Mouse (Mus musculus) urinary bladder, adult 2 months (tissue): Measurements from ENCODE around the gene Parp3. TPM values are rescaled to one million over a fixed set of nuclear protein-coding genes. Genes with fewer than 3 reads are reported as not detected.

ENCODE experiments used
- DNase-seq: peaks from one replicate; pipeline ENCODE4 v3.0.0; 2022; ENCODE audit warnings: low spot score
- polyA plus RNA-seq: library from polyadenylated mRNA; depleted of rRNA; stranded (reverse); fragments of >200 nt; gene quantifications from 2 replicates; pipeline ENCODE4 v1.2.3, GENCODE M21; 2012

Parp3 gene
- polyA plus RNA-seq, 1 experiment, result 70.2 TPM

DNA sequence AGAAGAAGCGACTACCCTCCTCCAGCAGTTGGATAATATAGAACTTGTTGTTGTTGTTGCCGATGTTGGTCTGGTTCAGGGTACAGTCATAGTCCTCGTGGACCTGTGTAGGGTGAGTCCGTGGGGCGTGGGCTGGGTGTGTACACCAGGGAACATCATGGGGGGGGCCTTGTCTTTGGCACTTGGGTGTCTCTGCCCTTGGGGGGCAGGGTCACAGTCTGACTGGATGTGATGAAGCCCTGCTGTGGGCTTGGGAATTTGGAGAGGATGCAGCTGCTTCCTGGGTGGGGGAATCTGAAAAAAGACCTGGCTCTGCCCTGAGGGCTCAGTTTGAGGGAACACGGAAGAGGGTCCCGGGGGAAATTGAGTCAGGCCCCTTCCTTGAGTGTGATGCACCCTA lies 1.7 kb downstream of the Parp3 start:
- peak; percentile 23 for DNase-seq

DNA sequence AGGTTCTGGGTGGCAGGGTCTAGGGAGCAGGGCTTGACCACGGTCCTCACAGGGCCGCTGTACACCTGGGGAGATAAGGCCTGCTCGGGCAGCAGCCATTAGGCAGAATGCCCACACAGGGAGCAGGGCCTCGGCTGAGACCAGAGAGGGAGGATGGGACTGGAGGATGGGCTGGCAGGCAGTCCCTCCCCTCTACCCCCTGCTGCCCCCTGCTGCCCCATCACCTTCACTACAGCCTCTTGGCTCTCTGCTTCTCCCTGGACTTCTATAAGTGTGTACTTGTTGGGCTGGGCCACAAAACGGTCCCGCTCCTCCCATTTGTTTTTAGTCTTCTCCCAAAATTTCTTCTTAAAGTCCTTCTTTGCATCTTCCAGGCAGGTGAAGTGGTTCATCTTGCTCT lies 2.3 kb downstream of the Parp3 start:
- DNase-seq, result peak; percentile 44

DNA sequence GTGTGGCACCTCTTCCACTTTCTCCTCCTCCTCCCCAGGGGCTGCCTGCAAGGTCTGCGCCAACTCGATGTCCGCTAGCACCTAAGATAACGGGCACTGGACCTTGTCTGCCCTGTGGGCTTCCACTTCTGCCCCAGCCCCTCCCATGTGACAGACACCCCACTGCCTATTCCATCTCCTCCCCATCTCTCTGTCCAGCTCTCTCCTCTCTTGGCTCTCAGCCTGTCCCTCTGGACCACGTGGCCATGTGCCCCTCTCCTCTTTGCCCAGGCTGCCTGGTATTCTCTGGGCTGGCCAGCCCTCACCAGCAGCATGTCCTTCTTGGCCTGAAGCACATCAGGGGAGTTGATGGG lies 3.0 kb downstream of the Parp3 start:
- DNase-seq, result no peak

DNA sequence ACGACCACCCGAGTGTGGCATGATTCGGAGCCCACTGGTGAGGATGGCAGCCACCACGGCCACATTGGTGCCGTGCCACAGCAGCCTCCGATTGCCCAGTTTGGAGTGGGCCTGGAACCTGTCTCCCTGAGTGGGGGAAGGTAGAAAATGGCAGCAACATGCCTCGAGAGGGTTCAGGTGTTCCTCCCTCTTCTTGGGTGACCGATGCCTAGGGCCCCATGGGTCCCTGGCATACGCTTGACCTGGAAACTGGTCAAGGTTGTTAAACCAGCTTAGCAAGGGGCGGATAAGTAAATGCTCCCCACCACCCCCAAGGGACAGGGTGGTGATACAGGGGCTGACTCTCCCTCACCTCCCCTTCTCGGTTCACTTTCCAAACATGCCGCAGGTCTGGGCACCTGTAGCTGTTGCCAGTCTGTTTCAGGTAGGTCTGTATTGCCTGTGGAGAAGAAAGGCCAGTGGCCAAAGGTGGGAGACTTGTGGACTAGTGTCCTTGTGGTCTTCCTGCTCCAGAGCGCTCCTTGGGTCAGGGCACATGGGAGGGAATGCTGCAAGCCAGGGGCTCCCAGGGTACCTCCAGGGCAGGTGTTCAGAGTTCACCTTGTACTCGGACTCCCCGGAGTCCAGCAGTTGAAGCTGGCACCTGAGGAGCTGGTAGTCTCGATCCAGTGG lies 3.5 kb downstream of the Parp3 start:
- peak; percentile 25 for DNase-seq

DNA sequence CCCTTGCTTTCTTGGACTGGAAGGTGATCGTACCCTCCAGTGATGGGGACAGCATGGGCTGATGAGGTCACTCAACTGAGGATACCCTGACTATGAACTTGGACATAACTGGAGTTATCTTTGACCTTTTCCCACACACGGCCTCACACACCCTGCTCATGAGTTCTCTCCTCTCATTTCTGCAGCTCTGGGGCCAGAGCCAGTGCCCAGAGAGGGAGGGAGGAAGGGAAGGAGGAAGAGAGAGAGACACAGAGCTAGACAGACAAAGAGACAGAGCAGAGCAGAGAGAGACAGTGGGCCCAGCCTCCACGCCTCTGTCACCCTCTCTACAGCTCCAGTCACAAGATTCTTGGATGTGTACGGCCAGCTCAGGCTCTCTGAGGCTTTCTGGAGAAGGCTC lies 4.4 kb downstream of the Parp3 start:
- no peak for DNase-seq

DNA sequence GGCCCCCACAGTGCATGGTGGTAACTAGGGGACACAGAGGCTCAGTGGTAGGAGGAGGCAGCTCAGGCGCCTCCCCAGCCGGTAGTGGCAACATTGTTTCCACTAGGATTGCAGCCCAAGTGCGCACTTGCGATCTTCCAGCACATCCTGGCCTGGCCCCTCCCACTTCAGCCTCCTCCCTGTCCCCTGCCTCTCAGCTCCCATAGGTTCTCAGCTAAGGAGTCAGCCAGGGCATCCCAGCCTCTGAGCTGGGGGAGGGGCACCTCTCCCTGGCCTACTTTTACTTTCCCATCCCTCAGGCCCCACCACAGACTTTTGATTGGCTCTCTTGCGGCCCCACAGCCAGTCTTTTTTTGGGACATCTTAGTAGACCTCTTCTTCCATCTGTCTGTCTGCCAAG lies 4.9 kb downstream of the Parp3 start:
- no peak for DNase-seq

DNA sequence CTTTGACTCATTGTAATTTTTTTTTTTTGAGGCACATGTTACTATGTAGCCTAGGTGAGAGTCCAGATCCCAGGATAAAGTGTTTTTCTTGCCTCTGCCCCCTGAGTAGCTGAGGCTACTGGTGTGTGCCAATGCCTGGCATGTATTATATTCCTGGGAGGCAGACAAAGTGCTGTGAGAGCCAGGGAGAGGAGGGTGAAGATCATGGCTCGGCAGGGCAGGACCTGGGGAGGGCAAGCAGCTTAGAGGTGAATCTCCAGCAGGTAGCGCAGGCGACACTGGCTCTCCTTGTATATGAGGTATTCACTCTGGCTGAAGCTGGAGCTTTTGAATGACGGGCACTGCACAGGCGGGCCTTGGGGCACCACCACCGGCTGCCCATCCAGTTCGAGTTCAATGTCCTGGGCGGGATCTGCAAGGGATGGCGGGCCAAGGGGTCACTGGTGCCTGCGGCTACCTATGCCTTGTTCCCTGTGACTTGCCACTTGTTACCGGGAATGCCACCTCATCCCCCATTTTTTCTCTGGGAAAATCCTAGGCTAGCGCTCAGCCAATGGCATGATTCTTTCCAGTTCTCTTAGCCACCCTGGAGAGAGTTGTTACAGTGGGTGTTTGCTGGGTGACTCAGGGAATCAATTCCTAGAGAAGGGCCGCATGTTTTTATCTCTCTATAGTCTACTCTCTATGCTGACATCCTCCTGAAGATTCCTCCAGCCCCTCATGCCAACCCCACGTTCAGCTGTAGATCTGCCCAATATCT lies 5.6 kb downstream of the Parp3 start:
- no peak for DNase-seq

DNA sequence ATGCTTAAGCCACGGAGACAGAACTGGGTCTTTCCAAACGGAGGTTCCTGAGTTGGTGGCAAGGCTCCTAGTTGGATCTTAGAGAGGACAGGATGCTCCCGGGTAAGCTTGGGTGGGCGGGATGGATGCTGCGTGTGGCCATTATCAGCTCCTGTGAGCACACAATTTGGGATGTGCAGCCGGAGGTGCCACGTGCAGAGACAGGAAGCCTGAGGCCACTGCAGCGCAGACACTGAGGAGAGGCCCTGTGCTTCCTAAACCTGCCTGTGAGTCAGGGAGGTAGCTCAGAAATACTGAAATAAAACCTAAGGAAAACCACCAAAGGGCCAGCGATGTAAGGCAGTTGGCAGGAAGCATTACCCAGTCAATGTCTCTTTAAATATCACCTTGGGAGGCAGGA lies 7.0 kb downstream of the Parp3 start:
- no peak for DNase-seq

DNA sequence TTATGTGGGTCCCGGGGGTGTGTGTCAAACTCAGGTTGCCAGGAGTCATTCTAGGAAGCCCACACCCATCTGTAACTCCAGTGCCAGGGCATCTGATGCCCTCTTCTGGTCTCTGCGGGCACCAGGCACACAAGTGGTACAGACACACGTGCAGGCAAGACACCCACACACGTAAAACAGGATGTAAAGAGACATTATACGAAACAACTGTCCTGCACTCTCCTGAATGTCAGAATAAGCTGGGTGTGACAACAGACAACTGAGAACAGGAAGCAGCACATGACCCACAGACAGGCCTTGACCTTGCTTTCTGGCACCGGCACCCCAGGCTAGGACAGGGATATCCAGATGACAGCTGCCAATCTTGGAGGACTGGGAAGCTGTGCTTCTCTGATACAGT lies 7.4 kb downstream of the Parp3 start:
- DNase-seq, result no peak

DNA sequence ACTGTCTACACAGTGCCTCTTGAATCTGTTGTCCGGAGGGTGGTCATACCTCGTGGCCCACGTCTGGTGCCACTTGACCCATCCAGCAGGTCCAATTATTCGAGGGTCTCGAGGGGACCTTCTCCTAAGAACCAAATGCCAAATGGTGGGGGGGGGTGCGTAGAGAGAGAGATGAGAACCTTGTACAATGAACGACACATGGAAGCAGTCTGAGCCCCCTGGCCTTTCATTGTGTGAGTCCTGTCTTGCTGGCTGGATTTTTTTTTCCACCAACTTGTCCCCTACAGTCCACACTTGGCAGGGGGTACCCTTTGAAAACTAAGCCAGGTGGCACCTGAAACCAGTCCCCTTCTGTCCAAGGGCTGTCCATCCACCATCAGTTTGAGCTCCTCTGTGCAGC lies 9.0 kb downstream of the Parp3 start:
- DNase-seq, result no peak

DNA sequence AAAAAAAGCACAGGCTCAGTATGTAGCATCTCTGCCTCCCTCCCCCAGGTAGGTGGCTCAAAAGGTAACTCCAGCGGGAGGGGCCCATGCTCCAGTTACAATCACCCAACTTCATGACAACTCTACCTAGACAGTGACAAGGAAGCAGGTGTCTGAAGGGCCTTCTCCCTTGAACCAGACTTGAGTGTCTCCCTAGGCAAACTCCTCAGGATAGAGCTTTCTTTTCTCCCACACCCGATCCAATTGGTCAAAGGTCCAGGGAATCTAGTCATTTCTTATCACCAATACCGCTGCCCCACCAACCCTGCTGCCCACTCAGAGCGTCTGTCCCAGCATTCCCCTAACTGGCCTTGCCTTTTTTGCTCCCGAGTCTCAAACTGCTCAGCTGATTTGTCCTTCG lies 10.0 kb downstream of the Parp3 start:
- no peak for DNase-seq

DNA sequence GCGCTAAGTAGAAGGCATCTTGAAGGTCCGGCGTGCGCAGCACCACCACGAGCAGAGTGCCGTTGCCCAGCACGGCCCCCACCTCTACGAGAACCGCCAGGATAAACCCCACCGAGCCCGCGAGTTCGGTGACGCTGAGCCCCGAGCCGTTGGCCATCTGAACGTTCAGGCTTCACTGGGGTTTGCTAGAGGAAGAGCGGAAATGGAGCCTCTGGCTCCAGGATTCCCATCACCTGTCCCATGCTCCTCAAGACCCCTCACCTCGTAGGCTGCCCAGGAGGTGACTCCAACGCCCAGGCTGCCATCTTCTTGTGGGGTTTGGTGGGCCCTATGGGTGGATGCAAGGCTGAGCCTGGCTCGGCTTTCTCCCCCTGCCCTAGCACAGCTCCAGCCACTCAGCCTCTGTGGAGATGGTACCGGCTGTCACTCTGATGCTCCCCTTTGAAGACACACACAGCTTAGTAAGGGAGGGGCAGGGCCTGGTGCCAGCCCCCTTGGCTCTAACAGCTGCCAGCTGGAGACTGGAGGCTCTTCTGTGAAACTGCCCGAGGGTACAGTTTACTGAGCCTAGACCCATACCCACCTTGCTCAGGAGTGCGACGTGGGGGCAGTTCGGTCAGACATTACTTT lies 11.1 kb downstream of the Parp3 start, which contains the start of gene Gpr62:
TSS of gene Gpr62 (minus strand) at position 368 of the 630 bp plus-strand sequence.
- no peak for DNase-seq

DNA sequence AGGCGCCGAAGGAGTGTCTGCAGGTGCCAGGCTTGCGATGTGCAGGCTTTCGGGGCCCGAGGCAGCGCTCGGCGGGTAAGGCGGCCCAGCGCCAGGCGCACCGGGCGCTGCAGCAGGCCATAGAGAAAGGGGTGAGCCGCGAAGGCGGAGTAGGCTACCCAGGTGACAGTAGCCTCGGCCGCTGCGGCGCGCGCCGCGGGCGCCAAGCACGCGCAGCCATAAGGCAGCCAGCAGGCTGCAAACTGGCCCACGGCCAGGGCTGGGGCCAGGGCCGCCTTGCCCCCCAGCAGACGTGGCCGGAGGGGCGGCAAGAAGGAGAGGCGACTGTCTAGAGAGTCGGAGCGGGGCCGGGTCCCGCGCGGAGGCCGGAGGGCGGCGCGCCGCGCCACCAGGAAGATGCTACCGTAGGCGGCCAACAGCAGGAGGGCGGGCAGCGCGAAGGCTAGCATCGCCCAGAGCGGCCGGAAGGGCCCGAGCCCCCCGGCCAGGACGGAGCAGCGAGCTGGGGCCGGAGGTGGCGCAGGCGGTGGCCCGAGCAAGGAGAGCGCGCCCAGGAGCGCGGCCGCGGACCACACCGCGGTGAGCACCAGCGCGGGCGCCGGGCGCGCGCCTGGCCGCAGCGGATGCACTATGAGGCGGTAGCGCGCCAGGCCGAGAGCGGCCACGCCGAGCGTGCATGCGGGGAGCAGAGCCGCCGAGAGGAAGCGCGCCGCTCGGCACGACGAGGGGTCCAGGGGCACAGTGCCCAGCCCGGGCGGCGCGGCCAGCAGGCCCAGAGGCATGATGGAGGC lies 11.8 kb downstream of the Parp3 start:
- no peak for DNase-seq

DNA sequence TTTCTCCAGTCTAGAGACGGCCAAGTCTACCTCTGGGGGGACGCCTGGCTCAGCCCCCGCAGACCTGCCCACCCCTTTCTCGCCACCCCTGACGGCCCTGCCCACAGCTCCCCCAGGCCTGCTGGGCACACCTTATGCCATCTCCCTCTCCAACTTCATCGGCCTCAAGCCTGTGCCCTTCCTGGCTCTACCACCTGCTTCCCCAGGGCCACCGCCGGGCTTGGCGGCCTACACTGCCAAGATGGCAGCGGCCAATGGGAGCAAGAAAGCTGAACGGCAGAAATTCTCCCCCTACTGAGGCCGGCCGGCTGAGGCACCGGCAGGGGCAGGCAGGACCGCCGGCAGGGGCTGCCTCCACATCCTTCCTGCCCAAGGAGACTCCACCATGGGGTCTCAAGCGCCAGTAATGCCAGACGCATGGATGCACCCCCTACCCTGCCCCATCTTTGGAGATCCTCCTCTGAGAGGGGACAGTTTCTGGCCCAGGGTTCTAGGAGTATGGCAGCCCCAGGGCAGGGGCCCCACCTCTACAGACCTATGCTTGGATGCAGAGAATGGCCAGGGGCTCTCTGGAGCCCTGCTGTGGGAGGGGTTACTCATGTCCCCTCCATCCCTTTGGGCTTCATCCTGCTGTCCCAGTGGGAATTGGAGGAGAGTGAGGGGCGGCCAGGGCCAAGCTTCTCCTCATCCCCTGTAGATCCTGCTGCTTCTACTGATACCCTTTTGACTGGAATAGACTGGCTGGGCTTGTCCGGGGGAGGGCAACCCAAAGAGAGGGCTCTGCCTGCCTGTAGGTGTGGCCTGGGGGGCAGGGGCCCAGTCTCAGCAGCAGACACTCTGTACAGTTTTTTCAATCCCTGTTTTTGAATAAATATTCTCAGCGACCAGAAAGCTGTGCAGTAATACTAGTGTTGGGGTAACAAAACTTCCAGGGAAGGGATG lies 13.4 kb downstream of the Parp3 start:
- DNase-seq, result no peak

DNA sequence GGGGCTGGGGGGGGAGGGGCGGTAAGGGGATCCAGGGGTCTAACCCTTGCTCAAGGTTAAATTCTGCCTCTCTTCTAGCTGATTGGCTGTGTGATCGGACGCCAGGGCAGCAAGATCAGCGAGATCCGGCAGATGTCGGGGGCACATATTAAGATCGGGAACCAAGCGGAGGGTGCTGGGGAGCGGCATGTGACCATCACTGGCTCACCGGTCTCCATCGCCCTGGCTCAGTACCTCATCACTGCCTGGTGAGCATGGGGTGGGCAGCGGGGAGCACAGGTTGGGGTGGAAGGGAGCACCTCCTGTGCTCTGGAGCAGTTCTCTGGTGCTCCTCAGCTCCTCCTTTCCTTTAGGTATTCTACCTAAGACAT lies 14.3 kb downstream of the Parp3 start:
- no peak for DNase-seq

DNA sequence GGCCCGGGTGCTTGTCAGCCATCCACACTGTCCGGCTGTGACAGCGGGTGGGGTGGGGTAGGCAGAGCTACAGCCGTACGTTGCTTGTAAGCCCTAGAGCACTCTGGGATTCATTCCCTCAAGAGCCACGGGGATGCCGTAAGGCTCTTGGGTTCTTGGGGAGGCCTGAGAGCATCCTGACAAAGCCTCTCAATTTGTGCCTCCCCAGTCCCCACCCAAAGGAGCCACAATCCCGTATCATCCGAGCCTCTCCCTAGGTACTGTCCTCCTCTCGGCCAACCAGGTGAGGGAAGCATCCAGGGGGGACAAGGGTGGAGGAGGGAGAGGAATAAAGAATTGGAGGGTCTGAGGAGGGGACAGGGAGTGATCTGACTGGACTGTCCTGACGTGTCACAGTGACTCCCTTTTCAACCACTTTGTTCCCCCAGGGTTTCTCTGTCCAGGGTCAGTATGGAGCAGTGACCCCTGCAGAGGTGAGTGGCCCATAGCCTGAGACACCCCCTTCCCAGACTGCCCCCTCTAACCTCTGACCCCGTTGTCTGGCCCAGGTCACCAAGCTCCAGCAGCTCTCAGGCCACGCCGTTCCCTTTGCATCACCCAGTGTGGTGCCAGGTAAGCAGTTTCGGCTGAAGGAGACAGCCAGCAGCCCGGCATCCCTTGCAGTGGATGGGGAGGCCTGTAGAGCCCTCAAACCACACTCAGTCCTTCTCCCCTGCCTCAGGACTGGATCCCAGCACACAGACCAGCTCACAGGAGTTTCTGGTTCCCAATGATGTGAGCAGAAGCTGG lies 14.9 kb downstream of the Parp3 start:
- no peak for DNase-seq

DNA sequence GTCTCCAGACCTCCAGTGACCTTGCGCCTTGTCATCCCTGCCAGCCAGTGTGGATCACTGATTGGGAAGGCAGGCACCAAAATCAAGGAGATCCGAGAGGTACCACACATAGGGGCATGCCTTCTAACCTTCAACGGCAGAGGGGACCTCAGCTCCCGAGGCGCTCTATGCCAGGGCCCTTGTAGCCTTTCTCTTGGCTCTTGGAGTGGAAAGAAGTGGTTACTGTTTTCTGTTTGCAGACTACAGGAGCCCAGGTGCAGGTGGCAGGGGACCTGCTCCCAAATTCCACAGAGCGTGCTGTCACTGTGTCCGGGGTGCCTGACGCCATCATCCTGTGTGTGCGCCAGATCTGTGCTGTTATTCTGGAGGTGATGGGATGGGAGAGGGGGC lies 15.7 kb downstream of the Parp3 start:
- no peak for DNase-seq

DNA sequence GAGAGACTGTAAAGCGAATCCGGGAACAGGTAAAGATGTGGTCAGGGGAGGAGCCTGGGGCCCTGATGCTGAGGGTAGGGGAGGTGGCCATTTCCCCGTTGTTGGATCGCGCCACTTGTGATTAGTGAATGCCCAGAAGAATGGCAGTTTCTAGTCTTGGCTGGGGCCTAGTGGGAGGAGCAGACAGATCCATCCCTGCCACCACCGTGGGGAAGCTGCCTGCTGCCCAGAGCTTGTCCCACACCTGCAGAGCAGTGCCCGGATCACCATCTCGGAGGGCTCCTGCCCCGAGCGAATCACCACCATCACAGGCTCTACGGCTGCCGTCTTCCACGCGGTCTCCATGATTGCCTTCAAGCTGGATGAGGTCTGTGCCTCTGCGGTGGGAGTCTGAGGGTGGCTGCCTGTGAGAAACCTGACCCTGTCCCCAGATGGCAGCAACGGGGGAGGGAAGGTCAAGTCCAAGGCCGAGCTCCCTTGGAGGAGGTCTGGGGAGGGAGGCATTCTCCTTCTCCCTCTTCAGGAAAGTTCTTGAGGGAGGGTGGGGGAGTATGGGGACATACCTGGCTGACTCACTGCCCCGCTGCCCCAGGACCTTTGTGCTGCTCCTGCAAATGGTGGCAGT lies 16.2 kb downstream of the Parp3 start:
- DNase-seq, result no peak

DNA sequence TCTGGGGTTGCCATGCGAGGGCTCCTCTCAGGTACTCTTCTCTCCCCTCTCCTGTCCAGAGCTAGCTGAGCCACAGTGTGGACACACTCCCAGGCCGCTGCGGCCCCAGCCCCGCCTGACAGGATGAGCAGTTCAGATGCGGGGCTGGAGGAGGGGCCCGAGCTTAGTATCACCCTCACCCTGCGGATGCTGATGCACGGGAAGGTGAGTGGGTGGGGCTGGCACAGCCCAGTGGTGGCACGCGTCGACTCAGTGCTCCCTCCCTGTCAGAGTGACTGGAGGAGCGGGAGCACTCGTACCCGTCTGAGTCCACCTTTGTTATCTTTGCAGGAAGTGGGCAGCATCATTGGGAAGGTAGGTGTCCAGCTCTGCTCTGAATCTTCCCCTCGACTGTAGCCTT lies 16.8 kb downstream of the Parp3 start:
- DNase-seq, result no peak

DNA sequence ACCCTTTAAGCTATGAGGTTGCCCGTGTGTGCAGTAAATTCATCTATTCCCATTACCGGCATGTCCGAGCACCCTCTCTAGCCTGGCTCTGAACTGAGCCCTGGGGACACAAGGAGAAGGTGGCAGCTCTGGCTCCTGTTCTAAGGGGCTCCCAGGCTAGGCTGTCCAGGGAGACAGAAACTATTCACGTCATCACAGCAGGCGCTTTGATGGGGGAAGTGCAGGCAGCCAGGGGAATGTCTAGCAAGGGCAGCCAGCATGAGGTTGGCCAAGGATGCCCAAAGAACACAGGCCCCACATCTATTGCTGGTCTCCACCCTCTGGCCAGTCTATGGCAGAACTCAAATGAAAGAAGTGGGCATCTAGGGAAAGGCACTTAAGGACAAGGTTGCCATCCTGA lies 18.8 kb downstream of the Parp3 start:
- DNase-seq, result no peak
